Mouse (Mus musculus): ENCODE results near the gene Hoxc12. TPM values are rescaled to one million over a fixed set of nuclear protein-coding genes. Genes with fewer than 3 reads are reported as not detected.

Hoxc12 gene
- total RNA-seq, 2 experiments from 2014 or later = not detected

DNA sequence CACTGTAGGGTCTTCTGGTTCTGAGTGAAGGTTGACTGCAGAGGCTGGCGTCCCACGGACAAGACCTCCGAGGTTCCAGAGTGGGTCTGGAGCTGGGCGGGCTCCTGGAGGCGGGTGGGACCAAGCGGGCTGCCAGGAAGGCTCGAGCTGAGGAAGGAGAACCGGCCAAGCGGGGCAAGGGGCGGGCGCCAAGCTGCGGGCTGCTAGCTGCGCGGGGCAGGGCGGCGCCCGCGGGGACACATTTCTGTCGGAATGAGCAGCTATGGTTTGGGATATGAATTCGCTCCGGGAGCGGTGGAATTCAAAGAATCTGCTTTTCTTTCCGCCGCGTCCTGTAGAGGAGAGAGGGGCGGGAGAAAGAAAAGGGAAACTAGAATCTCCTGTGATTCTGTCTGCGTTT is 1.7 kb upstream of the Hoxc12 start:
- DNase-seq (ENCODE audit: low spot score in 2 of 2) = no peak
- intact Hi-C loops (cut with DNase I) = no loop called here

DNA sequence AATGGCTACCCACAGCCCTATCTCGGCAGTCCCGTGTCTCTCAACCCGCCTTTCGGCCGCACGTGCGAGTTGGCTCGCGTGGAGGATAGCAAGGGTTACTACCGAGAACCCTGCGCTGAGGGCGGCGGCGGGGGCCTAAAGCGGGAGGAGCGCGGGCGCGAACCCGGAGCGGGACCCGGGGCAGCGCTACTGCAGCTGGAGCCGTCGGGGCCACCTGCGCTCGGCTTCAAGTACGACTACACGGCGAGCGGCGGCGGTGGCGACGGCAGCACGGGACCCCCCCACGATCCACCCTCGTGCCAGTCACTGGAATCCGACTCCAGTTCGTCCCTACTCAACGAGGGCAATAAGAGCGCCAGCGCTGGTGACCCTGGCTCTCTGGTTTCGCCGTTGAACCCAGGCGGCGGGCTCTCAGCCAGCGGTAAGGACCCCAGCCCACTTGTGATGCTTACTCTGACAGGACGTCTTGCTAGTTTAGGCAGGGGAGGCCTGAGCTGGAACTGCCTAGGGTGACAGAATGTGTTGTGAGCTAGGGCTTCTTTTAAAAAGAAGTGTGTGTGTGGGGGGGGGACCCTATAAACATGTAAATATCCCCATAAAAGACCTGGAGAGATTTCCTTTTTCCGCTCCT is 594 bp downstream of the Hoxc12 start:
- intact Hi-C loops (cut with DNase I) = no loop called here
- no peak for DNase-seq (ENCODE audit: low spot score in 2 of 2)

DNA sequence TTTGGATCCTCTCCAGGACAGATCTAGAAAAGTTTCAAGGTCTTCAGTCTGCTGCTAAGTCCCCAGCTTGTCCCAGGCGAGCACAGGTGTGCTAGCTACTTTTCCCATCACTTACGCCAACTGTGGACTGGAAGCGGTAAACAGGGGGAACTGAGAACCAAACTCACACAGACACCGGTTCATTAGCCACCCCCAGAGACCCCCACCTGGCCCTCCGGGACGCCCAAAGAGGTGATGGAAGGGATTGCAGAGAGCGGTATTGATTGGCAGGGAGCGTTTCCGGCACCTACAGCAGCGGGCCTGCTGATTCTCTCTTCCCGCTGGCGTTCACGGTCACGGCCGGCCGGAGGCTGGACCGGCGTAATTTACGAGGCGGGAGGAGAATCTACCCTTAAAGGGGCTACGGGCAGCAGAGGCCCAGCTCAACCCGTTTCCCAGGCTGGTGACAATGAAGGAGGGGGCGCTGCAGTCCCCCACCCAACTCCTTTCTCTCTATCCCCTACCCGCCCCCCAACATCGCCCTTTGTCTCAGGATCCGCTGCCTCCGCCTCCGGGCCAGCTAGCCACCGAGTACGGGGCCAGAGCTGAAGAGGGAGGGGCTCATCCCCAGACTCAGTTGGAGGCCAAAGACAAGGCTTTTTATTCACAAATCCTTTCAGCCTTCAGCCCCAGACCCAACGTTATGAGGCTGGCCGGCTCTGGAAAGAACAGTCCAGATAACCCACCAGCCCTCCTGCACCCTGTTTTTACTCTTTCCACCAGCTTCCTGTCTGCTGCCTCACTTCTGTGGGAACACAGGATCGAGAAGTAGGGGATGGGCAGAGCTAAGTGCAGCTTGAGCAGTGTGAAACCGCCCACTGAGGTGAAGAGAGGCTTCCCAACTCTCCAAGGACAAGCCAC is 2.9 kb downstream of the Hoxc12 start:
- intact Hi-C loops (cut with DNase I) = no loop called here
- no peak for DNase-seq (ENCODE audit: low spot score in 2 of 2)

DNA sequence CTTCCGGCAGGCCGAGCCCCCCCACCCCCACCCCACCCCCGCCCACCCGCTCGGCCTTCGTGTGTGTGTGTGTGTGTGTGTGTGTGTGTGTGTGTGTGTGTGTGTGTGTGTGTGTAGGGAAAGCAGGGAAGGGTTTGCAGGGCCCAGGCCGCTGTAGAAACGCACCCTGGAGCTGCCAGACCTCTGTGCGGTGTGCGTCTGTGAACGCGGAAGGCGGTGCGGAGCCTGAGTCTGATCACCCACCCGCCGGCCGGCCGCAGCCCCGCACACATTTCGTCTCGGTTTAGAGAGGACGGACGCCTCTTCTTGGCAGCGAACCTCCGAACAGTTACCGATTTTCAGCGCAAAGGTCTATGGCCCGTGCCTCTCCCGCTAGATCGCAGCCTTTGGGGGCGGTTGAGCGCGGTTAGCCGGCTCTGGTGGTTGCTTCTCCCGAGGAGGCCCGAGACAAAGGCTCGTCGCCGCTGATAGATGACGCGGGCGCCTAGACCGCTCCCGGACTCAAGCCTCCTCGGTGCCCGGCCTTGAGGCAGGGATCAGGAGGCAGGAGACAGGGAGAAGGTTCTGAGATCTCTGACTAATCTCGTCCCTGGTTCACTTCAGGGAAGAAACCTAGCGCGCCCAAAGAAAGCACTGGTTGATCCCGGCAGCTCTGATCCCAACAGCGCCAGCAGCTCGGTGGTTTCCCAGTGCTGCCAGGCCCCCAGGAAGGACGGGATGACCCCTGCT is 6.3 kb downstream of the Hoxc12 start:
- no peak for DNase-seq (ENCODE audit: low spot score in 2 of 2)
- intact Hi-C loops (cut with DNase I) = no loop called here

DNA sequence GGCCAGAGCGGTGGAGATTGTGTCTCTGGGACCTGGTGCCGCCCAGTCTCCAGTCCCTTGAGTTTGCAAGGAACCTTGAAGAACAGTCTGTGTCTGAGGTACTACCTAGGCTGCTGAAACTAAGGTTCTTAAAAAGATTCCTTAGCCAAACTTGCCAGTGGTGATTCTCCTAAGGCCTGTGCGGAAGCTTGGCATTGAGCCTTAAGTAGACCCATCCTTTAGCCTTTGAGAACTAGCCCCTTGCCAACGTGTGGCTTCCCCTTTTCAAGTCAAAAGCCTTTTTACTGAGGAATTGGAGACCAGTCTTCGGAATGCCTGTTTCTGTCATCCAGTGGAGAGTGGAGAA is 6.9 kb downstream of the Hoxc12 start:
- no peak for DNase-seq (ENCODE audit: low spot score in 2 of 2)
- intact Hi-C loops (cut with DNase I) = no loop called here

DNA sequence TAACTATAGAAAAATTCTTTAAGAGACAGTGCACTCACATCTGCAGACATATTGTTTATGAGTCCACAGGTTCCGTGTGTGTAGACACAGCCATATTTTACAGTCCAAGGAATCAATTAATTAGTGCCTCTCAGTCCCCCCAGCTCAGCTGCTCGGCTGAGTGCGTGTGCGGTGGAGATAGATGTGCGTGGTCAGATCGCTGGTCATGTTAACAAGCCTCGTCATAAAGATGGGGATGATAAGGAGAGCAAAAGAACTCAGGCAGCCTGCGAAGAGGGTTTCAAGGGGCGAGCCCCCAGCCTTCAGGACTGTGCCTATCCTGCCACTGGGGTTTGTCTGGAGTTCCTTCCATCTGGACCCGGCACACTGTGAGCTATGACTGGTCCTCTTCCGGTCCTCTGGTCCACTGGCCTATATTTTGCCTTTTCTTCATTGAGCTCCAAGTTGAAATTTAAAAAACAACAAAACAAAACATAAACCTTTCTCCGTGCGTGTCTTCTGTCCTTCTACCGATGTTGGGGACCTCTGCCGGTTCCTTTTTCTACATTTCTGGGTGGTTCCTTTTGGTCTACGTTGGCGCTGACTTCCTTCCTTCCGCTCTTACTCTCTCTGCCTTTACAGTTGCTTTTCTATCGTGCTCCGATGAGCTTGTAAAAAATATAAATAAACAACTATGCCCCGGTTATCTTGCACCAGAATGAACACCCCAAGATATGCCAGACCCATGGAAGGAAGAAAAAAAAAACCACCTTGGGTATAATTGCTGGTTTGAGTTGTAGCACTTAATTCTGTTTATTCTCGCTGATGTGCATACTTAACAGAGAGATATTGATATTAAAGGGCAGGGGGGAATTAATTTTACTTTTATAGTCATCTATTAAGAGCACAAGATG is 8.9 kb downstream of the Hoxc12 start:
- intact Hi-C loops (cut with DNase I) = loop anchor here (5.0 kb wide), 1 partner anchor 52 kb away; the partner anchor contains the start of gene Hoxc6
- no peak for DNase-seq (ENCODE audit: low spot score in 2 of 2)

DNA sequence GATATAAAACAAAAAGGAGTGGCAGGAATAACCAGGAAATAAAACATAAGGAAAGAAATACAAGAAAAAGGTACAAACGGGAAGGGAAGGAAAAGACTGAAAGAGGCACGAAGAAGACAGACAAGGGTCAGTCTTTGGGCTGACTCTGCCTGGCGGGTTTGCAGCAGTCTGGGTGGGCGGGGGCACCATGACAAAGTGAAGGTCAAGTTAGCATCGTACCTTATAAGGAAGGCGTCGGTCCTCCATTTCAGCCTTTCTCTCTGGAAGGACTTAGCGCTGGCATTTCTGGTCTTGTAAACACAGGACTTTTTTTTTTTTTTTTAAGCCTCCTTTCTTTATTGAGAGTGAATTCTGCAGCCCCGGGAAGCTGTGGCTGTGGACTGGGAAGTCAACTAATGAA is 10.7 kb downstream of the Hoxc12 start:
- intact Hi-C loops (cut with DNase I) = loop anchor here (5.0 kb wide), 1 partner anchor 50 kb away; the partner anchor contains the start of gene Hoxc6
- no peak for DNase-seq (ENCODE audit: low spot score in 2 of 2)

DNA sequence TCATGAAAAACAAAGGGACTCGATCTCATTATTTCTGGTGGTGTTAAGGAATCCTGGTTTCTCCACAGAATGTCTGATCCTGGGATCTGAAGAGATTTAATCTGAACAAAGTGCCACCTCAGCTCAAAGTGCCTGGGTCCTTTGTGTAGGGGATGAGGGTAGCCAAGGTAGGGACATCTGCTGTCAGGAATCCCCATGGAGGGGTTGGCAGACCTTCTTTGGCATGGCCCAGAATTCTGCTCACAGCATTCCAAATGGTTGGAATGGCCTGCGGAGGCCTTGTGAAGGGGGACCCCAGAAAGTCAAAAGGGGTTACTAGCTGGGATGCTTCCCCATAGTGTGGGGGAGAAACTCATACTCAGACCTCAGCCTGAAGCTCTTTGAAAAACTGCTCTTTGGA is 12.3 kb downstream of the Hoxc12 start:
- no peak for DNase-seq (ENCODE audit: low spot score in 2 of 2)
- intact Hi-C loops (cut with DNase I) = loop anchor here (5.0 kb wide), 1 partner anchor 48 kb away; the partner anchor contains the start of gene Hoxc6

DNA sequence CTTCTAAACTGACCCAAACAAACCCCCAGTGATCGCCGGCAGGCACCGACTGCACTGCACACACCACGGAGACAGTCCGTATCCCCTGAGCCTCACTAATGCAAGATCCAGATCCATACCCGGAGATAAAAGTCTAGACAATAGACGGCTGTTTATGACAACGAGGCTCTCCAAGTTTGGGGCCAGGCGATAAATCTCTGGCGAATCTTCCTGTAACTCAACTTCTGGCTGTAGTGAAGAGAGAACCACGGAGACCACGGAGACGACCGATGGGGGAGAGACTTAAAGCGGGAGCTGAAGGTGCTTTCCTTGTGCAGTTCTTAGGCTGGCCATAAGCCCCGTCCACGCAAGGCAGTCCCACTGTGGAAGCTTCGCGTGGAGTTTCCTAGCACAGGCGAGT is 13.1 kb downstream of the Hoxc12 start:
- intact Hi-C loops (cut with DNase I) = loop anchor here (5.0 kb wide), 1 partner anchor 48 kb away; the partner anchor contains the start of gene Hoxc6

DNA sequence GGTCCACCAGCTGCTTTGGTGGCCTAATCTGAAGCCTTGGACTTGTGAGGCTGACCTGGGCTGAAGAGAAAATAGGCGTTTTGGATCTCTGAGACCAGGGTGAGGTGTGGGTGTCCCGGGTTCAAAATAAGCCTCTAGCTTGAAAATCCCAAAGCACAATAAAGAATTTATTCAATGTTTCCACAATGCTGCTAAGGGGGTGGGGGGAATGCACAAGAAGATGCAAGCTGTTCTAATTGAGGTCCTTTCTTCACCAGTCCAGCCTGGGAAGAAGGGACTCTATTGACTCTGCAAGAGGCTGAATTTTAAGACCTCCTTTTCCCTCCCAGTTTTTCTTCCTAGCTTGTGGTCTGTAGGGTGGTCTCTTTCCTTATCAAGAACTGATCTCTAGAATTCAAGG is 14.3 kb downstream of the Hoxc12 start:
- no peak for DNase-seq (ENCODE audit: low spot score in 2 of 2)
- intact Hi-C loops (cut with DNase I) = no loop called here

More for the DNA sequence above, 13.1 kb downstream of the Hoxc12 start:
- no peak for DNase-seq (ENCODE audit: low spot score in 2 of 2)

DNA sequence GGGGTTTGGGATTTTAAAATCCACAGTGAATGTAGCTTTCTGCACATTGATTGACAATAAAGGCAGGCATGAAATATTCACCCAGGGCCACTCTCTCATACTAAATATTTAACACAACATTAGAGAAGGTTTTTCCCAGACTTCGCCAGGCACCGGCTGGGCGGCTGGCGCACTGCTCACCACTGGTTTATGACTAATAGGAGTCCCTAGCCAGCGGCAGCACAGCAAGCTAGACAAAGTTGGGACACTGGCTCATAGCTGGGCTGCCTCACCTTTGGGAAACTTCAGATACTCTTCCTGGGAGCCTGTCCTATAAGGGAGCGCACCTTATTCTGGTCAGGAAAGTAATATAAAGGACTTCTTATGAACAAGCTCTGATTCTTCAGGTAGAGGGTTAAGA is 17.0 kb downstream of the Hoxc12 start:
- no peak for DNase-seq (ENCODE audit: low spot score in 2 of 2)
- intact Hi-C loops (cut with DNase I) = no loop called here

DNA sequence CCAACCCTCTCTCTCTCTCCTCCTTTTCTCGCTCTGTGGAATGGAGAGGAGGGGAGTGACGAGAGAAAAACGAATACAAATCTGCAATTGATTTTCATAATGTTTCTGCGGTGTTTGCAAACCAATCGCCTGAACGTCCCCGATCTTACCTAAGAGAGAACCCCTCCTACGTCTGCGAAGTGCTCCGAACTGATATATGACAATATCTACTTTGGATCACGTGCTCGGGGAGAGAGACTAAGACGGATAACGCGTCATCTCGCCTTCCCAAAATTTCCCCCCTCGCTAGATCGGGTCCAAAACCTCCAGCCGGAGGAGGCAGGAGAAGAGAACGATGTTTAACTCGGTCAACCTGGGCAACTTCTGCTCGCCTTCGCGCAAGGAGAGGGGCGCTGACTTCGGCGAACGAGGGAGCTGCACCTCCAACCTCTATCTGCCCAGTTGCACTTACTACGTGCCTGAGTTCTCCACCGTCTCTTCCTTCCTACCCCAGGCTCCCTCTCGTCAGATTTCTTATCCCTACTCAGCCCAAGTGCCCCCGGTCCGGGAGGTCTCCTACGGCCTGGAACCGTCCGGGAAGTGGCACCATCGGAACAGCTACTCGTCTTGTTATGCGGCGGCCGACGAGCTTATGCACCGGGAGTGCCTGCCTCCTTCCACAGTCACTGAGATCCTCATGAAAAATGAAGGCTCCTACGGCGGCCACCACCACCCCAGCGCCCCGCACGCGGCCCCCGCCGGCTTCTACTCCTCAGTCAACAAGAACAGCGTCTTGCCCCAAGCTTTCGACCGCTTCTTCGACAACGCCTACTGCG is 17.8 kb downstream of the Hoxc12 start, which contains the start of gene Hoxc11:
Gene Hoxc11, plus strand, starts transcription at position 236 of the 815 bp plus-strand sequence.
- DNase-seq (ENCODE audit: low spot score in 2 of 2) = no peak
- intact Hi-C loops (cut with DNase I) = no loop called here

DNA sequence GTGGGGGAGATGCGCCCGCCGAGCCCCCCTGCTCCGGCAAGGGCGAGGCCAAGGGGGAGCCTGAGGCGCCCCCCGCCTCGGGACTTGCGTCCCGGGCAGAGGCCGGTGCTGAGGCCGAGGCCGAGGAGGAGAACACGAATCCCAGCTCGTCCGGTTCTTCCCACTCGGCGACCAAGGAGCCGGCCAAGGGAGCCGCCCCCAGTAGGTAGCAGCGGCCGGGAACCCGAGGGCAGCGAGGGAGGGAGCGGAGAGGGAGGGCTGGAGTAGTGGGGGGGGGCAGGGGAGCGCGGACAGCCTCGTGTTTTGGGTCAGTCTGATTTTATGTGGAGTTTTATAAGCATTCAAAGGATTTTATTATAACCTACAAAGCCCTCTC is 18.4 kb downstream of the Hoxc12 start:
- intact Hi-C loops (cut with DNase I) = no loop called here
- no peak for DNase-seq (ENCODE audit: low spot score in 2 of 2)

DNA sequence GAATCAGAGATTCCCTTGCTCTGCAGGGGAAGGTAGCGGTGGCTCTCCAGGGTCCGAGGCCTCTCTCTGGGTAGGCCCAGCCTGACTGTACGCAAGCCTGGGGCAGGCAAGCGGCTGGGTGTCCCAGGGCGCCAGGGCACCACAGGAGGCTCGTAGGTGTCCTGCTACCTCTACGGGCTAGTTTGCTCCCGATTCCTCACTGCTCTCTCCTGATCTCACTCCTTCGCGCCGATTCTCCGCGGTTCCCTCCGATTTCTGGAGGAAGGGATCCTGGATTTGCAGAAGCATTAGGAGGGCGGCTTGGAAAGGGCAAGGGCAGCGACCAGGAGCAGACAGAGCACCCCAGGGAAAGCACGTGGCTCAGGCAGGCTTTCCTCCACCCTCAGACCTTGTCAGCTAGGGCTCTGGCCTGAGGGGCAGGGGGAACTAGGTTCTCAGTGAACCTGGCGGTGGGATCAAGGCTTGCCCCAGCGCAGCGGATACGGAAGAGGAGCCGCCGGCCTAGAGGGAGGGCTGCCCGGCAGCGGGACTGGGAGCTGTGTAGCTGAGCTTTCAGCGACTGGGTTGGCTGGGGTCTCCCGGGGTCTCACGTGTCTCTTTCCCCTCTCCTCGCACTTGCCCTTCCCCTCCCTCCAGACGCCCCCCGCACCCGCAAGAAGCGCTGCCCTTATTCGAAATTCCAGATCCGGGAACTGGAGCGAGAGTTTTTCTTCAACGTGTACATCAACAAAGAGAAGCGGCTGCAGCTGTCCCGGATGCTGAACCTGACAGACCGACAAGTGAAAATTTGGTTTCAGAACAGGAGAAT is 19.5 kb downstream of the Hoxc12 start:
- DNase-seq (ENCODE audit: low spot score in 2 of 2) = no peak
- intact Hi-C loops (cut with DNase I) = no loop called here

DNA sequence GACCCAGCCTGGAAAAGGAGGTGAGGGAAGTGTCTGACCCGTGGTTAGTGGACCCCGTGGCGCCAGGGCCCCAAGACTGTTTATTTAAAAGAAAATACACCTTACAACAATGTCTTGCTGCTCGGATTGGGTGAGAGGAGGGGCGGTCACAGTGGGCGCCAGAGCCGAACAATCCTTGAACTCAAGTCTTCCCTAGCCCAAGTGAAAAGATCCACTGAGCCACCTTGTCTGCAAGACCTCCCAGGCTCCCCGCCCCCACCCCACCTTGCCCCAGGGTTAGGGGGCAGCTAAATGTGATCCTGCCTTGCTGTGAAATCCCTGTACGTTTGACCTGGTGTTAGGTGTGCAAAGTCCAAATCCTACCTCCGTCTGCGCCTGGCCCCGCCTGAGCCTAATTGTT is 20.3 kb downstream of the Hoxc12 start:
- no peak for DNase-seq (ENCODE audit: low spot score in 2 of 2)
- intact Hi-C loops (cut with DNase I) = no loop called here

DNA sequence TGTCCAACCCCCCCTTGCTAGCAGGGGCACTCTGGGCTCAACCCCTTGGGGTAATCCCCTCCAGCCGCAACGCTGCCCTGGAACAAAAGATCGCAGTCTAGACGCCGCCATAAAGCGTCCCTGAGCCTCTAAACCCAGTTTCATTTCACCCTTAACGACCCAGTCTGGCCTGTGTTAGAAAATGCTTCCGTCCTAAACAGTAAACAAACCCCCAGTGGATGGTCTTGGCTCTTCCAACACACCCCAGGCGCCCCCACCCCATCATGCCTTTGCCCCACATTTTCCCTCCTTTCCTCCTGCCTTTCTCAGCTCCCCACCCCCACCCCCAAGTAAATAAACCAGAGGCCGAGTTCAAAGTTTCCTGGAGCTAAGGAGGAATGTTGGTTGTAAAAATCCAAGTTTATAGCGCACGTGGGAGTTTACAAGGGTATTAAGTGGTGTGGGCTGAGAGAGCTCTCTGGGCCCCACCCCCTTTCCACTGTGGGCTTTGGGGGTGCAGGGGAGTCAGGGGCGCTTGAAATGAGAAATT is 23.2 kb downstream of the Hoxc12 start:
- intact Hi-C loops (cut with DNase I) = no loop called here
- DNase-seq (ENCODE audit: low spot score in 2 of 2) = no peak

DNA sequence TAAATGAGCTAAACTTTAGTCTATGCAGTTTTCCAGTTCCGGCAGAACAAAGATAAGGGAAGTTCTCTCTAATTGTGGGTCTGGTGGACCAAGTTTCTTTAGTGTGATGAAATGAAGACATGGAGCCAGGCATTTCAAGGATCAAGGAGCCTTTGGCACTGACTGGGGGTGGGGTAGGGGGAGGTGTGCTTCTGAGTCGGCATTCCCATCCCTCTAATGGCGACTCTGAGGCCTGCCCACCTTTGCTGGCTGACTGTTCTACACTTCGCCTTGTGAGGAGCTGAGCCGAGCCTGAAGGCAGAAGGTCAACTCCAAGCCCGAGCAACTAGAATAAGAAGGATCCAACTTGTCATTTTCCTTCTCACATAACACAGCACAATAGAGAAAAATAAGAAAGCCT is 25.2 kb downstream of the Hoxc12 start:
- DNase-seq (ENCODE audit: low spot score in 2 of 2) = no peak
- intact Hi-C loops (cut with DNase I) = no loop called here

DNA sequence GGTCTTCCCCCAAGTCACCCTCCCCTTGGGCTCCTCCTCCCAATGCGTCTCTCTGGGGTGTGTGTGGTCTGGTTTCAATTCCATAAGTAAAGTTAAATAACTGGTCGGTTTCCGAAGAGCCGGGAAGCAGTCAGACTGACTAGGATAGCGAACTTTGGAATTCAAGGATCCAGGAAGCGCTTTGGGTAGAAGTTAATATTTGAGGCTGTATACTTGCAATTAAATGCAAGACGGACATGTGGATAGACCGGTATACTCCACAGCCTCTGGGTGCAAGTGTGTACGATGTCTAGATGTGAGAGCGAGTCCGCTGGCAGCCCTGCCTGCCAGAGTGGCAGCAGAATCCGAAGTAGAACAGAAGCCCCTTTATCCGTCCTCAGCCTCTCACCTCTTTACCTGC is 25.9 kb downstream of the Hoxc12 start:
- DNase-seq (ENCODE audit: low spot score in 2 of 2) = no peak
- intact Hi-C loops (cut with DNase I) = no loop called here

All from left cerebral cortex, postnatal 36 days (tissue).